Mouse (Mus musculus) neural tube, embryonic 12.5 days (tissue): ENCODE results near the gene Gpr12. TPM values are rescaled to one million over a fixed set of nuclear protein-coding genes. Genes with fewer than 3 reads are reported as not detected.
A peak's percentile ranks its signal among the peaks of the same experiment; 100 is the strongest.
"Not testable (repeated sequence)": the region's sequence is repeated elsewhere in the genome, so short reads cannot be mapped to it uniquely, and the experiment has no call there.

Source experiments
- ATAC-seq: fragments of 200-750 bp; cut with Nextera tagmentation; 2 replicates; pipeline ENCODE4 v1.8.0; 2017; ENCODE audit warnings: low read depth, mild to moderate bottlenecking, moderate TSS enrichment, moderate library complexity; ENCODE audit not compliant: low FRiP score
- H3K27ac ChIP-seq: fragments of 300-500 bp; sonication (generic); 2 replicates; pipeline ENCODE4 v1.5.1; 2016
- H3K27me3 ChIP-seq: fragments of 300-500 bp; sonication (generic); replicated peaks from 2 replicates; pipeline ENCODE4 v1.6.1; 2016; ENCODE audit warnings: mild to moderate bottlenecking
- H3K36me3 ChIP-seq: fragments of 300-500 bp; sonication (generic); 2 replicates; pipeline ENCODE4 v1.6.1; 2016; ENCODE audit warnings: mild to moderate bottlenecking
- H3K4me1 ChIP-seq: fragments of 300-500 bp; sonication (generic); 2 replicates; pipeline ENCODE4 v1.6.1; 2016
- H3K4me2 ChIP-seq: fragments of 300-500 bp; sonication (generic); replicated peaks from 2 replicates; pipeline ENCODE4 v1.6.1; 2016; ENCODE audit warnings: mild to moderate bottlenecking
- H3K4me3 ChIP-seq: fragments of 300-500 bp; sonication (generic); 2 replicates; pipeline ENCODE4 v1.5.1; 2016
- H3K9ac ChIP-seq: fragments of 300-500 bp; sonication (generic); 2 replicates; pipeline ENCODE4 v1.6.1; 2016; ENCODE audit warnings: mild to moderate bottlenecking
- H3K9me3 ChIP-seq: fragments of 300-500 bp; sonication (generic); 2 replicates; pipeline ENCODE4 v1.6.1; 2016; ENCODE audit warnings: mild to moderate bottlenecking
- WGBS: fragments of 180-500 bp; shearing (Covaris S2); methylation state at CpG from one replicate; pipeline ENCODE4 v1.1.7; 2016; 5-methylcytosine and 5-hydroxymethylcytosine counted together
- polyA plus RNA-seq: library from polyadenylated mRNA; unstranded; fragments of >200 nt; fragmentation: Nextera tagmentation; extraction: Ambion mirVana; gene quantifications from 2 replicates; pipeline ENCODE4 v1.2.1, GENCODE M21; 2016

Gpr12 gene
- polyA plus RNA-seq, 1 experiment from 2014 or later: 3.5 TPM

DNA sequence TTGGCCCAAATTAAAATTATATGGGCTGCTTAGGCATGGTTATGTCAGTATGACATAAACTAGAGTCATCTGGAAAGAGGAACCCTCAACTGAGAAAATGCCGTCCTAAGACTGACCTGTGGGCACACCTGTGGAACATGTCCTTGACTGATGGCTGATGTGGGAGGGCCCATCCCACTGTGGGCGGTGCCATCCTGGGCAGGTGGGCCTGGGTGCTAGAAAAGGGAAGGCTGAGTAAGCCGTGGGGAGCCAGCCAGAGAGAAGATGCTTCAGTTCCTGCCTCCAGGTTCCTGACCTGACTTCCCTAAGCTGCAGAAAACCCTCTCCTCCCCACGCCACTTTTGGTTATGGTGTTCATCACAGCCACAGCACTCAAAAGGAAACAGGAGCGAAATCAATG lies 21.2 kb upstream of the Gpr12 start:
- Histone ChIP-seq H3K27ac (no peak overlapping the region), H3K4me2 (no peak overlapping the region), H3K4me1 (no peaks in the 10 kb centered on the region), H3K4me3 (no peak overlapping the region), H3K9ac (no peak overlapping the region), H3K36me3 (no peaks in the 10 kb centered on the region), H3K9me3 (no peaks in the 10 kb centered on the region), H3K27me3 (no peaks in the 10 kb centered on the region)
- no peak for ATAC-seq
- 74% methylated on average over 5 of the region's 5 CpGs for WGBS

DNA sequence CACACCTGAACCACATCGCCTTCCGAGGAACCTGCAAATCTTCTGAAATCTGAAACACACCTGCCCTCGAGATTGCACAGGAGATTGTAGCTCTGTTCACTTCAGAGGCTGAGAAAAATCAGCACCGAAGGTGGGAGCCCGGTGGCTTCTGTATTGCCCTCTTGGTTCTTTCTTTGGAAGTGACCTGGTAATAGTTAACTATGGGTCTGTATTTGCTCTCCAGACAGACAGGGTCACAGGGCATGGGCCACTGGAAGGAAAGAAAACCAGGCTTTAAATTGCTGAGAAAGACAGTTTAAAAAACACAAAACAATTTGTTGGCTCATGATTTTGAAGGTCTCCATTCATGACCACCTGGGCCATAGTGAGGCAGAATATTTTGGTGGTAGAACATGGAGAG lies 14.9 kb upstream of the Gpr12 start:
- no peak for ATAC-seq
- H3K9me3 ChIP-seq: no peaks in the 10 kb centered on the region
- H3K9ac ChIP-seq: no peak overlapping the region
- no peaks in the 10 kb centered on the region; the same call in 1 of the 2 replicates for H3K27me3 ChIP-seq
- H3K36me3 ChIP-seq: no peaks in the 10 kb centered on the region
- 76% methylated on average over 5 of the region's 5 CpGs for WGBS
- H3K4me1 ChIP-seq: no peaks in the 10 kb centered on the region
- H3K4me3 ChIP-seq: no peak overlapping the region
- H3K27ac ChIP-seq: no peak overlapping the region
- no peak overlapping the region for H3K4me2 ChIP-seq

DNA sequence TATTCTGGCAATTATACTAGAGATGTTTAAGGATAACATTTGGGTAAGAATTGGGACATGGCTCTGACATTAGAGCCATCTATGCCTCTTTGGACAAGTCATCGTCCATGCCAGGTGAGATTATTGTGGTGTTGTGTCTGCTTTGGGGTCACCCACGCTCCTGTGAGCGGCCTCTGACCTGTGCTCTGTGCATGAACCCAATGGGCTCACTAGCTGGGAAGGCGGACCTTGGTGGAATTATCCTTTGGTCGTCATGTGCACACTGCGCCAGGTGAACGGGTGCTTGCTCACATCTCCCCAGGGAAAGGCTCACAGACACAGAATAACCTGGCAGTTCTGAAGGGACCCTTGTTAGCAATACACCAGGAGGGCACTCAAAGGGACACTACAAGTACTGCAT lies 14.2 kb upstream of the Gpr12 start:
- not testable (repeated sequence) for ATAC-seq, H3K9me3 ChIP-seq, H3K27me3 ChIP-seq, H3K4me3 ChIP-seq, H3K27ac ChIP-seq, H3K4me1 ChIP-seq, H3K36me3 ChIP-seq, H3K4me2 ChIP-seq, H3K9ac ChIP-seq
- 89% methylated on average over 7 of the region's 7 CpGs for WGBS

DNA sequence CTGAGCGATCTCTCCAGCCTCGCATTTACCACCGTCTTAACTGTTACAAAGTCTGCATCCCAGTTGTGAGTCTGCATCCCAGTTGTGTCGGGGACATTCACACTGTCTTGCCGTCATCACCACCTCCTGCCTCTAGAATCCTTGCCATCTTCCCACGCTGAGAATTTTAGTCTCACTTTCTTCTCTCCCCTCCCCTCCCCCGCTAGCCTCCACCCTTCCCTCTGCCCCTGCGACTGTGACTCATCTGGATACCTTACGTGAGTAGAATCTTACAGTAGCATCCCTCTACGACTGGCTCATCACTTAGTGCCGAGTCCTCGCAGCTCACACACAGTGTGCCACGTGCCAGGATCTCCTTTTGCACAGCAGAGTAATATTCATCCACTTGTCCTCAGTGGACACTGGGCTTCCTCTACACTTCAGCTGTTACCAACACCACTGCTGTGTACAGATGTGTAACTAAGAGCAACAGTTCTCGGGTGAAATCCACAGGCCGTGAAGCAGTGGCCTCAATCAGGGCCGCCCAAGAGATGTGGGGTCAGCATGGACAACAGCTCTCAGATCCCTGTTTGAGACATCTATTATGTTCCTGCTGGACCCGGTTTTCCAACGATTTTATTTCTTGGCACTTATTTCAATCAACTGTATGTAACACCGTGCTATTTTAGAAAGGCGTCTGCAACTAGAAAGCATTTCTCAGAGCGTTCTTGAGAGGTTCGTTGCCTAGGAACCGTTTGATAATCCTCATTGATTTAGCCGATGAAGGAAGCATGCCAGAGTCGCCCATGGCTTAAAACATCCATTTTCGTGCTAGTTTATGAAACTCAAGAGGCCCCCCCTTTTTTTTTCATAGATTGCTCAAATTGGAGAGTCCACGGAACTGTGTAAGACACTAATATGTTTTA lies 13.4 kb upstream of the Gpr12 start:
- Histone ChIP-seq H3K4me1 (no peaks in the 10 kb centered on the region), H3K4me2 (no peak overlapping the region), H3K36me3 (no peaks in the 10 kb centered on the region), H3K9me3 (peaks cover 8% of the 10 kb centered on the region), H3K27ac (no peak overlapping the region), H3K4me3 (no peak overlapping the region), H3K27me3 (no peaks in the 10 kb centered on the region; the same call in none of the 2 replicates), H3K9ac (no peak overlapping the region)
- 90% methylated on average over 27 of the region's 27 CpGs for WGBS
- no peak for ATAC-seq

DNA sequence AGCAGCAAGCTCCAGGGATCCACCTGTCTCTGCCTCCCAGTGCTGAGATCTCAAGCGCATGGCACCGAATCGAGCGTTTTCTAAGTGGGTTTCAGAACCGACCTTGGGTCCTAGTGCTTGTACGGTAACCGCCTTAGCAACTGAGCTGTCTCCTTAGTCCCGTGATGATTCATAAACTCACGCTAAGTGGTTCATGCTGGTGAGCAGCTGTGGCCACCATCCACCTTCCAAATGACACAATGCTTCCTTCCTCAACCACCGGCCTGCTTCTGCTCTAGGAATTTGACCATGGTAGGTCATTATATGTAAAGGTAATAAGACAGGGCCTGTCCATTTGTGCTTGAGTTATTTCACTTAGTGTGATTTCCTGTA lies 12.4 kb upstream of the Gpr12 start:
- WGBS: 92% methylated on average over 10 of the region's 10 CpGs
- peaks cover 9% of the 10 kb centered on the region for H3K9me3 ChIP-seq
- no peak overlapping the region for H3K27ac ChIP-seq
- H3K36me3 ChIP-seq: no peaks in the 10 kb centered on the region
- no peak overlapping the region for H3K4me2 ChIP-seq
- H3K4me1 ChIP-seq: peaks cover 3% of the 10 kb centered on the region; the same call in 1 of the 2 replicates
- no peak overlapping the region for H3K4me3 ChIP-seq
- H3K9ac ChIP-seq: no peak overlapping the region
- no peaks in the 10 kb centered on the region; the same call in none of the 2 replicates for H3K27me3 ChIP-seq
- no peak for ATAC-seq

DNA sequence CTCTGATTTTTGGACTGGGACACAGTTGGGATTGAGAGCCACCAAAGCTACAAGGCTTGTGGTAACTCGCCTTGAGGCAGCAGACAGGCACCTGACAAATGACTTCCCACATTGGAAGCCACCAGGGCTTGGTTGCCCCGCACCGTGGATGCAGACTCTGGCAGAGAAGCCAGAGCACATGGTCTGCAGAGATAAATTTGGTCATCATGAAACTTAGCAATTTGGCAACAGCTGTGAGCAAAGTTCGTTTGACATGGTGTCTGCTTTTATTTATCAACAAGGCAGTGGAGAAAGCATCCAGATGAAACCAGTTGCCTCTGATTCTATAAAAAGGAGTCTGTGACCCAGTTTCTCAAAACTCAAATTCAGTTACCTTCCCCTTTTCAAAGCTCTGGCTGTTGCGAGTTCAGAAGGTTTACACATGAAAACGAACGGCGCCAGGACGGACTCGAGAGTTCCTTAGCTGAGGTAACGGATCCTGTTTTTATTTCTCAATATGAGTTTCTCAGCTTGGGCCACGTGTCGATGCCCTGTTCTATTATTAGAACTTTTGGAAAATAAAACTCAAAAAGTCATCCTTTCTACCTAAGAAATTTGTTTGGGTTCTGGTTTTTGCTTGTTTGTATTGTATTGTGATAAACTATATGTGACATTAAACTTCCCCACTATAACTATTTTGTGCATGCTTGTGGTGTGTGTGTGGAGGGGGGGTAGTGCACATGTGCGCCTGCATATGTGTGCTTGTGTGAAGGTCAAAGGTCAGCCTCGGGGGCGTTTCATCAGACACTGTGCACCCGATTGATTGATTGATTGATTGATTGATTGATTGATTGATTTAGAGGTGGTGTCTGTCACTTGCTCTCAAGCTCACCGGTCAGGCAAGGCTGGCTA lies 11.8 kb upstream of the Gpr12 start:
- Histone ChIP-seq H3K27ac (no peak overlapping the region), H3K9ac (no peak overlapping the region), H3K4me2 (no peak overlapping the region), H3K4me1 (peaks cover 5% of the 10 kb centered on the region; the same call in 1 of the 2 replicates), H3K27me3 (no peaks in the 10 kb centered on the region; the same call in none of the 2 replicates), H3K36me3 (no peaks in the 10 kb centered on the region), H3K4me3 (no peak overlapping the region), H3K9me3 (peaks cover 9% of the 10 kb centered on the region)
- no peak for ATAC-seq
- WGBS: 85% methylated on average over 18 of the region's 18 CpGs

DNA sequence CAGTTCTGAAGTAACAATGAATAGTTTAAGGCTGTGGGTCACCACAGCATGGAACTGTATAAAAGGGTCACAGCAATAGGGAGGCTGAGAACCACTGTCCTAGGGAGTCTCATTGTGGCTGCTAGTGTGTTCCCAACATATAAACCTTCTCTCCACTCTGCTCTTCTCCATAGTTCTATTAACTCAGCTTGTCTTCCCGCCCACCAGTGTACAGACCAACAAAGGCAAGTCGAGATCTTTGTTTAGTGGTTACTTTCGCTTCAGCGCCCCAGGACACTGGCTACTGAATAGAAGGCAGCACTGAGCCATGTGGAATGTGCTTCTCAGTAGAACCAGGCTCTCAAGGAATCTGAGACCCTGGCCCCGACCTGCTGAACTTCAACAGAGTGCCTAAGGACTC lies 7.5 kb upstream of the Gpr12 start:
- 21% methylated on average over 5 of the region's 5 CpGs for WGBS
- ATAC-seq: peak; percentile 73
- H3K27me3 ChIP-seq: peaks cover 35% of the 10 kb centered on the region

DNA sequence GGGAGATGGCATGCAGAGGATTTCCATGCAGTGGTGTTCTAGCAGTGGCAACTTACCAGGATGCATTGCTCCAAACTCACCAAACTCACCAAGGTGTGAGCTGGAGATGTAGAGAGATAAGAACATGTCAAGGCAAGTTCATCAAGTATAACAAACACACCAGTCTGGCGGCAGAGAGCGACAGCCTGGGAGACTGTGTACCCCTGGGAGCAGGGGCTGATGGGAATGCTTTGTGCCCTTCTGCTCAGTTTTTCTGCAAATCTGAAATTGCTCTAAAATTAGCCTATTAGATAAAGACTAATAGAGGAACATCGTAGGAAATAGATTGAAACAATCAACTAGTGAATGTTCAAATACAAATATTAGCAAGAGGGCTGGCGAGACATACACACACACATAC lies 6.6 kb upstream of the Gpr12 start:
- no peak overlapping the region for H3K9ac ChIP-seq
- no peaks in the 10 kb centered on the region for H3K36me3 ChIP-seq
- H3K4me1 ChIP-seq: peaks cover 5% of the 10 kb centered on the region; the same call in 1 of the 2 replicates
- H3K4me3 ChIP-seq: no peak overlapping the region
- WGBS: 86% methylated on average over 4 of the region's 4 CpGs
- H3K27ac ChIP-seq: no peak overlapping the region
- H3K9me3 ChIP-seq: peaks cover 9% of the 10 kb centered on the region
- no peak overlapping the region for H3K4me2 ChIP-seq
- peaks cover 40% of the 10 kb centered on the region for H3K27me3 ChIP-seq
- no peak for ATAC-seq

More for the DNA sequence above, 7.5 kb upstream of the Gpr12 start:
- H3K4me2 ChIP-seq: no peak overlapping the region
- no peak overlapping the region for H3K9ac ChIP-seq
- no peaks in the 10 kb centered on the region for H3K36me3 ChIP-seq
- no peak overlapping the region for H3K27ac ChIP-seq
- no peak overlapping the region for H3K4me3 ChIP-seq
- peaks cover 5% of the 10 kb centered on the region; the same call in 1 of the 2 replicates for H3K4me1 ChIP-seq
- H3K9me3 ChIP-seq: peaks cover 9% of the 10 kb centered on the region

DNA sequence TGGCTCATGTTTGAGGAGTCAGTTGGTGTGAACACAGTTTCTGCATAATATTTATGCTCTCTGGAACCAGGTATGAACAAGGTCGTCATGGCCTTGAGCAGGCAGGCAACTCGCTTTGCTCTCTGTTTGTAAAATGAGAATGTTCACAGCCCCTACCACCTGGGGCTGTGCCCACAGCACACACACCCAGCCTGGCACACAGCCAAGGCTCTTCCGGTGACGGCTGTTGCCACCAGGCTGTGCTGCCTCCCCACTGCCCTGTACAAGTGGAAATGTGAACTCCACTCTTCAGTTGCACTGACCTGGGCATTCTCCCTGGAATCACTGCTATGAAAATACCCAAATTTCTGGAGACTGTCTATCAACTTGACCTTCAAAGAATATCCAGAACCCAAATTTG lies 5.9 kb upstream of the Gpr12 start:
- Histone ChIP-seq H3K4me3 (no peak overlapping the region), H3K9ac (no peak overlapping the region), H3K27me3 (peaks cover 46% of the 10 kb centered on the region), H3K36me3 (no peaks in the 10 kb centered on the region), H3K4me2 (no peak overlapping the region), H3K4me1 (peaks cover 5% of the 10 kb centered on the region; the same call in 1 of the 2 replicates), H3K27ac (no peak overlapping the region), H3K9me3 (peaks cover 9% of the 10 kb centered on the region)
- 68% methylated on average over 4 of the region's 4 CpGs for WGBS
- no peak for ATAC-seq

DNA sequence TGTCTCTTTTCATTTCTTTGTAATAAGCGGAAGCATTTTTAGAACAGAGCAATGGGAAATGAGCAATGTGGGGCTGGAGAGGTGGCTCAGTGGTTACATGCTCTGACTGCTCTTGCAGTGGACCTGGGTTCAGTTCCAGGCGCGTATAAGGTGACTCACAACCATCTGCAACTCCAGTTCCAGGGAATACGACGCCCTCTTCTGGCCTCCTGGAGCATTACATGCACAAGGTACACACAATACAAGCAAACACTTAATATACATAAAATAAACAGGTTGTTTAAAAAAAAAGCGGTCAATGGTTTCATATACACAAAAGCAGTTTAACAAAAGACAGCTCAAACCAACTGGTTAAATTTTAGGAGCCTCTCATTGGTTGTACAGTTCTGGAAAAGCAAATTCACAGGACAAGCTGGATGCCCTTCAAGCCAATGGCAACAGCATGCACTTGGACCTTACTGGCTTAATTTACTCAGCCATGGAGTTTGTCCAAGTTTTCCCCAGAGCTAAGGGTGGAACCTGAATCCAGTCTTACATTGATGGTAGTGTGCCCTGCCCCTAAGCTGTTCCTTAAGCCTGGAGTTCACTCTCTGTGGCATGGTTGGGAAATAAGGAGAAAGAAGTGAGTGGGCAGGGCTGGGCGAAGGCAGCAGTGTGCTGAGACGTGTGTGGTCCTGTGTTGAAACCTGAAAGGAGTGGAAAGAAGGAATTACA lies 1.5 kb upstream of the Gpr12 start:
- Histone ChIP-seq H3K9ac (no peak overlapping the region), H3K27ac (no peak overlapping the region), H3K9me3 (no peaks in the 10 kb centered on the region), H3K27me3 (peaks cover 78% of the 10 kb centered on the region), H3K4me2 (no peak overlapping the region), H3K36me3 (no peaks in the 10 kb centered on the region), H3K4me3 (no peak overlapping the region), H3K4me1 (peaks cover 19% of the 10 kb centered on the region)
- ATAC-seq: no peak
- 71% methylated on average over 8 of the region's 8 CpGs for WGBS

DNA sequence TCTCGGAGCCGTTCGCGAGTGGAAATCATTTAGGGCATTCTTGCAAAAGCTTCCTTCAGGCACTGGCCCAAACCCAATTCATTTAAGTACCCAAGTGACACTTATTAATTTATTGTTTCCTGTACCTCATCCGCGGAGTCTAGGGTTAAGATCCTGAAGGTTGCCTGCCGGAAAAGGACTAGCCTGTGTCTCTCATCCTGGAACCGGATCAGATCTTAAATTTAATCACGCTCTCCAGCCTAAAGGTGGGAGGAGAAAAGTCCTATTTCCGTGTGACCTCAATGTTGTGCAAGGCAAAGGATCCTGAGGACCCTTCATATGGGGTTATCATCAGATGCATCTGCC lies 240 bp upstream of the Gpr12 start:
- Histone ChIP-seq H3K27me3 (peaks cover 68% of the 10 kb centered on the region), H3K4me1 (peaks cover 19% of the 10 kb centered on the region), H3K9ac (no peak overlapping the region), H3K4me2 (peak overlapping the region; percentile 95), H3K9me3 (no peaks in the 10 kb centered on the region), H3K27ac (no peak overlapping the region), H3K4me3 (peak overlapping the region; percentile 53), H3K36me3 (no peaks in the 10 kb centered on the region)
- WGBS: 6% methylated on average over 10 of the region's 10 CpGs
- peak; percentile 26; the same call in 1 of the 2 replicates for ATAC-seq

DNA sequence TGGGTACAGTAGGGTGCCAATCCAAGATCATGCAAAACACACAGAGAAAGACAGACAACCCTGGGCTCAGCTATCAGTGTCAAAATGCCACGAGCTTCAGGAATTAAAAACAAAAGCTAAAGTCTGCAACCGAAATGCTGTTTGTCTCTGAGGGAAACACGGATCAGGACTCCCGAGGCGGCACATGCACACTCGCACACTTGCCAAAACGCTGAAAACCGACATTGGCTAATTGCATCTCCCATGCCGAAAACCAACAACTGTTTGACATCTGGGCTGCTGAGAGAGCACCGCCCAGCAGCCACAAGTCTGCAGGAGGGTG lies 922 bp downstream of the Gpr12 start:
- ATAC-seq: no peak; the same call in 1 of the 2 replicates
- WGBS: 13% methylated on average over 10 of the region's 10 CpGs
- H3K4me2 ChIP-seq: peak overlapping the region; percentile 95
- peaks cover 19% of the 10 kb centered on the region for H3K4me1 ChIP-seq
- no peaks in the 10 kb centered on the region for H3K9me3 ChIP-seq
- no peak overlapping the region for H3K9ac ChIP-seq
- H3K4me3 ChIP-seq: peak overlapping the region; percentile 53
- no peak overlapping the region for H3K27ac ChIP-seq
- H3K36me3 ChIP-seq: no peaks in the 10 kb centered on the region
- H3K27me3 ChIP-seq: peaks cover 56% of the 10 kb centered on the region
